Mouse (Mus musculus): ENCODE results near the gene 2410015M20Rik.
"Not testable (repeated sequence)": the region's sequence is repeated elsewhere in the genome, so short reads cannot be mapped to it uniquely, and the experiment has no call there.

DNA sequence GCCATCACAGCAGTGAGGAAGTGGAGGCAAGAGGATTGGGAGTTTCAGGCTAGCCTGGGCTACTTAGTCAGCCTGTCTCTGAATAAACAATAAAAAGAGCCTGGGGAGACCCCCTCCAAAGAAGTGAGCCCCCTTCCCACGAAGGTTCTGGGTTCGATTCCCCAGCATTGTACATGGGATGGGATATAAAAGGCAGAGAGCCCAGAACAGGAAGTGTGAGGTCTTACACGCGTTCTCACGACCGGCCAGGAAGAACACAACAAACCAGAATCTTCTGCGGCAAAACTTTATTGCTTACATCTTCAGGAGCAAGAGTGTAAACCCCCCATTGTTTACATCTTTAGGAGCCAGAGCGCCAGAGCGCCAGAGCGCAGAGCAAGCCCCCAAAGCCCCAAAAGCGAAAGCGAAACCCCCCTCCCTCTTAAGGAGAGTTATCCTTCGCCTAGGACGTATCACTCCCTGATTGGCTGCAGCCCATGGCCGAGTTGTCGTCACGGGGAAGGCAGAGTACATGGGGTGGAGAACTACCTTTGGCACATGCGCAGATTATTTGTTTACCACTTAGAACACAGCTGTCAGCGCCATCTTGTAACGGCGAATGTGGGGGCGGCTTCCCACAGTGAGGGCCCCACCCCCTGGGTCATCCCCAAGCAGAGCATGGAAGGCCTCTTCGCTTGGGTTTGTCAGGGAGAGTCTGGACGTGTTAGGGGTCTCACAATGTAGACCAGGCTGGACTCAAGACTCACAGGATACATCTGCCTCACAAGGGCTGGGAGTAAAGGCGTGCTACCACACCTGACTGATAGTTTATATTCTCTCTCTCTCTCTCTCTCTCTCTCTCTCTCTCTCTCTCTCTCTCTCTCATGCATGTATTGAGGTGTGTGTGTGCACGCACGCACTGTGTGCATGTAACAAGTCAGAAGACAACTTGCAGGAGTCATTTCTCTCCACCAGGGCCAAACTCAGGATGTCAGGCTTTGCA, 20.5 kb upstream of the 2410015M20Rik start:
- TF ChIP-seq CTCF (IDR thresholded peaks at IDR 0.05; ENCODE audit: low read depth, low read length); POLR2A (IDR thresholded peaks at IDR 0.05; ENCODE audit: extremely low read depth, insufficient read depth, low read length): not testable (repeated sequence)
